Mouse (Mus musculus): ENCODE data around the gene C2cd5.

DNA sequence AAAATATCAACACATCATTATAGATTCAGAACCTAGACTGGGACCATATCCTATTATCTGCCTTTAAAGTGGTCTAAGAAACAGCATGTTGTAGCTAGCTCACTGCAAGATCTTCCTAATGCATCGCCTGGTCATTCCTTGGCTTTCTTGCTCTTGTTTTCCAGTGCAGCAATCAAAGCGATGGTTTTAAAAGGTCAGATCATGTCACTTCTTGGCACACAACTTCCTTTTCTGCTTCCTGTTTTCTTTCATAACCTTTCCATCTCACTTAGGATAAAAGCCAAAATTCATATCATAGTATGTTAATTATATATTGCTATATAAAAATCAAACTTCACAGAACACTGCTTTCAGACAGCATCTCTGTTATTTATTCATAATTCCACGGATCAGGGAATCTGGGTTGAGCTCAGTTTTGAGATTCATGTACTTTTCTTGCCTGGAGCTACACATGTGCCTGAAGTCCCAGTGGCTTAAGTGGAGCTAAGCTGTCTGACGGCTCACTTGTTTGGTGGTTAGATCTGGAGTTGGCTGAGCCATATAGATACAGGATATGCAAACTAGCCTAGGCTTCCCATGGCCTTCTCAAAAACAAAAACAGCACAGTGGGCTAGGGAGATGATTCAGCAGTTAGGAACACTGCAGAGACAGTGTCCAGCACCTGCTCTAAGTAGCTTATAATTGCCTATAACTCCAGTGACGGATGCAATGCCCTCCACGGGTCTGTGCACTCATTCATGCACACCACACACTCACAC lies 32.1 kb upstream of the C2cd5 start:
- no peak for TF ChIP-seq ZMIZ1 (IDR thresholded peaks at IDR 0.05; ENCODE audit: low read depth, low read length)
- no peak for TF ChIP-seq SIN3A (IDR thresholded peaks at IDR 0.05; ENCODE audit: low read length)
- TF ChIP-seq POLR2A (IDR thresholded peaks at IDR 0.05; ENCODE audit: low read depth, low read length), result no peak
- TF ChIP-seq RCOR1 (conservative IDR thresholded peaks at IDR 0.05; ENCODE audit: low read depth, low read length), result no peak
- no peak for TF ChIP-seq ZC3H11A (IDR thresholded peaks at IDR 0.05; ENCODE audit: low read depth, low read length)
- TF ChIP-seq BHLHE40 (IDR thresholded peaks at IDR 0.05; ENCODE audit: low read depth, low read length), result no peak
- no peak for TF ChIP-seq CTCF (conservative IDR thresholded peaks at IDR 0.05 in 1 of 2, IDR thresholded peaks at IDR 0.05 in 1 of 2; ENCODE audit: low read depth in 2 of 2, low read length in 2 of 2)
- no peak for TF ChIP-seq POLR2AphosphoS2 (IDR thresholded peaks at IDR 0.05; ENCODE audit: low read depth, low read length)
- no peak for TF ChIP-seq RAD21 (IDR thresholded peaks at IDR 0.05; ENCODE audit: low read depth, low read length)
- no peak for TF ChIP-seq ELF1 (IDR thresholded peaks at IDR 0.05; ENCODE audit: low read depth, low read length)
- TF ChIP-seq EP300 (IDR thresholded peaks at IDR 0.05; ENCODE audit: low read length), result no peak
- no peak for TF ChIP-seq MAFK (IDR thresholded peaks at IDR 0.05; ENCODE audit: insufficient replicate concordance, low read length)
- no peak for TF ChIP-seq IRF4 (IDR thresholded peaks at IDR 0.05; ENCODE audit: low read depth, low read length)

Measured in CH12.LX (cell line).